Mouse (Mus musculus) gastrocnemius, postnatal 14 days (tissue): Measurements from ENCODE around the gene Hdhd5. TPM values are rescaled to one million over a fixed set of nuclear protein-coding genes. Genes with fewer than 3 reads are reported as not detected.

ENCODE experiments used
- DNase-seq: peaks from one replicate; pipeline ENCODE4 v3.0.0; 2021; ENCODE audit warnings: mixed read lengths
- intact Hi-C: fragments of 180-260 bp; cut with DNase I; formaldehyde crosslinking; loops from one replicate; pipeline ENCODE4 v1.15.1; 2025; ENCODE audit warnings: low total_unique reads
- total RNA-seq, 2 experiments: library from RNA; stranded (reverse); gene quantifications; 2 replicates each; pipeline ENCODE4 v1.2.3; 2021

Hdhd5 gene
- total RNA-seq, 2 experiments from 2014 or later: 21.0 to 25.2 TPM

- intact Hi-C loops: loop anchor here (2.0 kb wide), 1 partner anchor 198 kb away; no protein-coding TSS in a partner anchor
- DNase-seq: peak; percentile 67
Observed at GRCm38 (mm10) chr6:120539132-120539759, 8.1 kb upstream of the Hdhd5 start.

- intact Hi-C loops: no loop called here
Observed at GRCm38 (mm10) chr6:120536337-120536736, 5.2 kb upstream of the Hdhd5 start.

GRCm38 (mm10) chr6:120532594-120532993 lies 1.5 kb upstream of the Hdhd5 start:
- intact Hi-C loops: no loop called here
- no peak for DNase-seq

More at GRCm38 (mm10) chr6:120536337-120536736, 5.2 kb upstream of the Hdhd5 start:
- DNase-seq: no peak

GRCm38 (mm10) chr6:120529123-120529522 lies 2.0 kb downstream of the Hdhd5 start:
- DNase-seq: no peak
- intact Hi-C loops: no loop called here

- intact Hi-C loops: no loop called here
- DNase-seq: no peak
Observed at GRCm38 (mm10) chr6:120524796-120525195, 6.3 kb downstream of the Hdhd5 start.

GRCm38 (mm10) chr6:120519647-120520046 lies 11.5 kb downstream of the Hdhd5 start:
- intact Hi-C loops: no loop called here

GRCm38 (mm10) chr6:120517311-120517710 lies 13.8 kb downstream of the Hdhd5 start:
- no peak for DNase-seq
- intact Hi-C loops: no loop called here

More at GRCm38 (mm10) chr6:120519647-120520046, 11.5 kb downstream of the Hdhd5 start:
- no peak for DNase-seq

GRCm38 (mm10) chr6:120516879-120517278 lies 14.2 kb downstream of the Hdhd5 start:
- intact Hi-C loops: no loop called here
- no peak for DNase-seq

- intact Hi-C loops: no loop called here
- no peak for DNase-seq
Observed at GRCm38 (mm10) chr6:120516422-120516821, 14.7 kb downstream of the Hdhd5 start.

GRCm38 (mm10) chr6:120511212-120511611 lies 19.9 kb downstream of the Hdhd5 start:
- no peak for DNase-seq
- intact Hi-C loops: no loop called here

- intact Hi-C loops: no loop called here
Observed at GRCm38 (mm10) chr6:120510425-120510824, 20.7 kb downstream of the Hdhd5 start.

GRCm38 (mm10) chr6:120509975-120510374 lies 21.1 kb downstream of the Hdhd5 start:
- no peak for DNase-seq
- intact Hi-C loops: no loop called here

More at GRCm38 (mm10) chr6:120510425-120510824, 20.7 kb downstream of the Hdhd5 start:
- no peak for DNase-seq

- no peak for DNase-seq
- intact Hi-C loops: no loop called here
Observed at GRCm38 (mm10) chr6:120508645-120509044, 22.5 kb downstream of the Hdhd5 start.

- no peak for DNase-seq
- intact Hi-C loops: no loop called here
Observed at GRCm38 (mm10) chr6:120505531-120505930, 25.6 kb downstream of the Hdhd5 start.

- no peak for DNase-seq
- intact Hi-C loops: no loop called here
Observed at GRCm38 (mm10) chr6:120504051-120504450, 27.1 kb downstream of the Hdhd5 start.

GRCm38 (mm10) chr6:120496544-120496943 lies 34.6 kb downstream of the Hdhd5 start:
- intact Hi-C loops: no loop called here
- DNase-seq: no peak

GRCm38 (mm10) chr6:120493374-120494181 lies 37.5 kb downstream of the Hdhd5 start, which contains the start of gene Tmem121b:
Tmem121b (minus strand) TSS chr6:120493807.
- DNase-seq: peak; percentile 68
- intact Hi-C loops: no loop called here

- intact Hi-C loops: no loop called here
- no peak for DNase-seq
Observed at GRCm38 (mm10) chr6:120492499-120493373, 38.4 kb downstream of the Hdhd5 start.

- intact Hi-C loops: no loop called here
- no peak for DNase-seq
Observed at GRCm38 (mm10) chr6:120491862-120492498, 39.1 kb downstream of the Hdhd5 start.
